Mouse (Mus musculus) brain, embryonic 14.5 days (tissue): ENCODE data around the gene Htr1f. TPM values are rescaled to one million over a fixed set of nuclear protein-coding genes. Genes with fewer than 3 reads are reported as not detected.
A peak's percentile ranks its signal among the peaks of the same experiment; 100 is the strongest.

ENCODE experiments used
- DNase-seq: peaks from one replicate; pipeline ENCODE4 v3.0.0-alpha.2; 2011; ENCODE audit warnings: low read depth
- CTCF ChIP-seq: fragments of 200-500 bp; IDR thresholded peaks from 2 replicates; pipeline ENCODE4 v1.5.1; 2012; ENCODE audit warnings: inconsistent platforms, mild to moderate bottlenecking, moderate library complexity, borderline replicate concordance; ENCODE audit not compliant: insufficient read depth, insufficient read length; ENCODE audit errors: extremely low read depth
- POLR2A ChIP-seq: fragments of 200-500 bp; IDR thresholded peaks from 2 replicates; pipeline ENCODE4 v1.6.1; 2012; ENCODE audit warnings: mild to moderate bottlenecking, inconsistent platforms, borderline replicate concordance; ENCODE audit not compliant: poor library complexity, insufficient read depth, insufficient read length, severe bottlenecking; ENCODE audit errors: extremely low read depth
- polyA plus RNA-seq: library from polyadenylated mRNA; depleted of rRNA; stranded (reverse); fragments of >200 nt; gene quantifications from 2 replicates; pipeline ENCODE4 v1.2.3, GENCODE M21; 2012

Htr1f gene
- polyA plus RNA-seq, 1 experiment, result 0.10 TPM

- TF ChIP-seq POLR2A (no peak), CTCF (no peak)
- DNase-seq, result peak; percentile 23
Observed at GRCm38 (mm10) chr16:65018134-65018533, 87.5 kb downstream of the Htr1f start.

DNA sequence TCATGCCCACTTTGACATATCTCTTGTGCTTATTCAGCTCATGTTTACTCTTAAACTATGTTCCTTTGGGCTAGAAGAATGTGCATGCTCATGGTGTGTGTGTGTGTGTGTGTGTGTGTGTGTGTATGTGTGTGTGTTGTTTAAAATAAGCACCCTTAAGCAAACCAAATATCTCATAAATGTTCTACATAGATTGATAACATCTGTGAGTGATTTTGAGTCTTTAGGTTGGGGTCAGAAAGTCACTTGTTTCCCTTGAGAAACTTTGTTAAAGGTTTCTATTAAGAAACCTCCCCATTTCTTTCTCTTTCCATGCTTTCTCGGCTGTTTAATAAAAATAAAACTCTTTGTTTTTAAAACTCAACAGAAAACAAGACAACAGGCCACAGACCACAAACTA is 88.1 kb downstream of the Htr1f start:
- no peak for DNase-seq
- TF ChIP-seq POLR2A, result no peak
- TF ChIP-seq CTCF, result no peak

DNA sequence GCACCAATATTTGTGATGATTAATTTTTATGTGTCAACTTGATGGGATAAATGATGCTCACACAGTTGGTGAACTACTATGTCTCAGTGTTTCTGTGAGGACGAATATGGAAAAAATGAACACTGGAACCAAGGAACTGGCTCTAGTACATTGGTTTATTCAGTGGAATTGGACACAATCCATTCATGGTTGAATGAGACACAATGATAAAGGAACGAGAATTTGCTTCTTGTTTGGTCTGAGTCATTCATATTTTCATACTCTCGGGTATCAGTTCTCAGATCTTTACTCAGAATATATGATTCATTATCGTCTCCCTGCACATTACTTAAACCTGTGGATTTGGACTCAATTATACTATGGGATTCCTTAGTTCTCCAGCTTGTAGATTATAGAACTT is 90.4 kb downstream of the Htr1f start:
- TF ChIP-seq POLR2A (no peak), CTCF (no peak)
- DNase-seq, result no peak

DNA sequence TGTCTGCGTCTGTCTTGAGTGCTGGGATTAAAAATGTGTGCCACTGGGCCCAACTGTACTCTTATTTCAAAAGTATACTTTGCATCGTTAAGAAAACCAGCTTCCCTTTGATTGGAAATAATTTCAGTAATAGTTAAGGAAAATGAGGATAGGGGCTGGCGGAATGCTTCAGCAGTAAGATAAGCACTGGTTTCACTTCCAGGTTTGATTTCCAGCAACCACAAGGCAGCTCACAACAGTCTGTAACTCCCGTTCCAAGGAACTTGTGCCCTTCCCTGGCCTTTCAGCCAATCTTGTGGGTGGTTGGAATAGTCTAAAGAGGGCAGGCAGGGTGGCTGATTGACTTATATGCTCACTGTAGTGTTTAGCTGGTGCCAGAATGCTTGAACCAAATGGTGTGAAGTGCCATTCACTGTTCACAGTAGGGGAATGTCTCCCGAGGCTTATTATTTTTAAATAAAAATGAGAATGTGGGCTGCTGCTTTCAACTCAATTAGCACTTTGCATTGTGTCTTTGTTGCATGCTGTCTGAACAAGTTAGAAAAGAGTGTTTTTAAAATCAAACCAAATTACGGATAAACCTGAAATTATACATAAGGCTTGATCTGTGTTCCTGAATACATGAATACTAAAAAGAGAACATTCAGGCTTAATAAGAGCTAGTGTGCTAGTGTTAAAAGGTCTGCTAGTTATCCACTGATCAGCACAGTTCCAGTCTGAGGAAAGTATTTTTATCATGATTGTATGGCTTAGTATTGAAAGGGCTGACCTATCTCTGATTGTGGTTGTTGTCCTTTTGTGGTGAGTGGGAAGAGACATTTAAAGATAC is 103.4 kb downstream of the Htr1f start:
- peak; percentile 88 for DNase-seq
- TF ChIP-seq POLR2A (no peak), CTCF (no peak)

DNA sequence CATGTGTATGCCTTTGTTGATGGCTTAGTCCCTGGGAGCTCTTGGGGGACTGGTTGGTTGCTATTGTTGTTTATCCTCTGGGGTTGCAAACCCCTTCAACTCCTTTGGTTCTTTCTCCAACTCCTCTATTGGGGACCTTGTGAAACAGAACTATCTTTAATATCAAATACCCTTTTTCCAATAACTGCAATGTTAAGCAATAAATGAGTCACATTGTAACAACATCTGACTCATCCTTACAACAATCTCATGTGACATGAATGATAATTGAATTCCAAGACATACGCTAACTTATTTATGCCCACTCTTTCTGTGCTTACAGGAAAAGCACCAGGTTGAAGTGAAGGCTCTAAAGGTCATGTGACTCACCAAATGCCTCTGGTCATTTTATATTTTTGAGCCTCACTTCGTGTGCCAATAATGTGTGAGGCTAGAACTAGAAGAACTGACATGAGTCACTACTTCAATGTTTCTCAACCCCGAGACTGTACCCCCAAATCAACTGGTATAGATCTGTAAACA is 116.3 kb downstream of the Htr1f start:
- TF ChIP-seq POLR2A (no peak), CTCF (no peak)
- no peak for DNase-seq

- DNase-seq, result no peak
- TF ChIP-seq CTCF (no peak), POLR2A (no peak)
Observed at GRCm38 (mm10) chr16:64987564-64987963, 118.1 kb downstream of the Htr1f start.

DNA sequence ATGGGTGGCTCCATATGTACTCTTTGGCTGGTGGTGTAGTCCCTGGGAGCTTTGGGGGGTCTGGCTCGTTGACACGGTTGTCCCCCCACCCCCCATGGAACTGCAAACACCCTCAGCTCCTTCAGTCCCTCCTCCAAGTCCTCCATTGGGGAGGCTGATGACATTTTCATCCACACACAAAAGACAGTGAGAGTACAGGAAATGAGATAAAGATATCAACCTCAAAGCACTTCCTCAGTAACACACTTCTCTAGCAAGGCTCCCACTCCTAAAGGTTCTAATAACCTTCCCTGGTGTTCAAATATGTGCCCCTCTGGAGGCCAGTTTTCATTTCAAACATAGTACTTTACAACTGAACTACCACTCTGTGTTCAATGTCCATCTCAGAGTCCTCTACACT is 118.6 kb downstream of the Htr1f start:
- TF ChIP-seq POLR2A, result no peak
- no peak for TF ChIP-seq CTCF

GRCm38 (mm10) chr16:64974636-64975035 is 131.0 kb downstream of the Htr1f start:
- no peak for DNase-seq
- no peak for TF ChIP-seq POLR2A
- no peak for TF ChIP-seq CTCF

More for the DNA sequence above, 118.6 kb downstream of the Htr1f start:
- no peak for DNase-seq

GRCm38 (mm10) chr16:64973533-64974305 is 131.9 kb downstream of the Htr1f start:
- TF ChIP-seq CTCF, result no peak
- TF ChIP-seq POLR2A, result no peak
- no peak for DNase-seq

GRCm38 (mm10) chr16:64961690-64962089 is 144.0 kb downstream of the Htr1f start:
- TF ChIP-seq CTCF, result peak; percentile 19; the same call in 1 of the 2 replicates
- TF ChIP-seq POLR2A, result no peak
- DNase-seq, result no peak

- no peak for TF ChIP-seq POLR2A
- no peak for TF ChIP-seq CTCF
- DNase-seq, result no peak
Observed at GRCm38 (mm10) chr16:64941646-64942195, 163.9 kb downstream of the Htr1f start.

DNA sequence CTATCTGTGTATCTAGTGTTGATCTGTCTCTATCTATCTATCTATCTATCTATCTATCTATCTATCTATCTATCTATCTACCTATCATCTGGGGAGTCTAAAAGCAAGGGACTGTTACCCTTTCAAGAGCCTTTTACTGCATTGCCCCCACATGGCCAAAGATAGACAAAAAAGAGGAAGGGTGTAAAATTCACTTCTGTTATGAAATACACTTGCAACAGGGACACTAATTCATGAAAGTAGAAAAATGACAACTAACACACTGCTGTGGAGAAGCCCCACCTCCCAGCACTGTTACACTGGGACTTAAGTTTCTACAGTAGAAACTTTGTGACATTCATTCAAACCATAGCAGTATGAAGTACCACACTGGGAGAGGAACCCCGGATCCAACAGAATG is 170.9 kb downstream of the Htr1f start:
- no peak for TF ChIP-seq CTCF
- TF ChIP-seq POLR2A, result no peak
- DNase-seq, result no peak

DNA sequence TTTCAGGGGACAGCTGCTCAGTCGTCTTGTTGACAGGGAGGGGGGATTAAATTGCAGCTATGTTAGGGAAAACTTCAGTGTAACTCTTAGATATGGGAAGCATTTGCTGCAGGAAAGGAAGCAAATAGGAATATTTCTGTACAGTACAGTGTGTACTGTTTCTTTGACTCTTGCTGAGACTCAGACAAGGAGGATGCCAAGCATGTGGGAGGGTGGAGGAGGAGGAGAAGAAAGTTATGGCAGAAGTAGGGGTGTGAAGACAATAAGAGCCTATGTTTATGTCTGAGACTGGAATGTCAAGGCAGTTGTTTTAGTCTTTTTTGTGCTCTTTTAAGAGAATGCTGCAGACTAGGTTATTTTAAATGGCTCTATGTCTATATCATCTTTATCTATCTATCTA is 171.6 kb downstream of the Htr1f start:
- DNase-seq, result no peak
- TF ChIP-seq POLR2A (no peak), CTCF (no peak)
